Comparison of ENCODE assay signal across 21 mouse cellular contexts in the genomic region with DNA sequence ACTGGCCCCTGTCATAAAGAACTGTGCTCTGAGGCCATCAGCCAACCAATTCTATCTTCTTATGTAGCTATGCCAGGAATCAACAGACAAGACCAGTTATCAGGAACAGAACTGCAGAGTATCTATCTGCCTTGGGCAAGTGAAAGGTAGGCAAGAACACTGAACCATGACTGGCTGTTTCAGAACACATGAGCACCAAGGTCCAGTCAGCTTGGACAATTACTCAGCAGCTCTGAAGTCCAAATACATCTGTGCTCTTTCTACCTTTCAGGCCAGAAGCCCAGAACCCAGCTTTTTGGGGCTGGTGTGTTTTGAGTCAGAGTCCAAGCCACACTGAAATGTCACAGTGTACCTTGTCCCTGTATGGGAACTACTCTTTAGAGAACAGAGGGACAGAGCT. TPM values are rescaled to one million over a fixed set of nuclear protein-coding genes. Genes with fewer than 3 reads are reported as not detected.
DNase-seq lines count a peak whose midpoint lies in the region; TF ChIP-seq lines count a peak whose summit lies in the region.
"Had no signal": no experiment of that assay in that cellular context is flagged by ENCODE, and none has a peak within 500 bp of the region (broad histone marks: within the 10 kb centered on the region; RNA-seq: fewer than 3 reads in every experiment).

No protein-coding gene starts in this region.

- DNase-seq in kidney, adult 2 months: peak; percentile 67
- no peak for DNase-seq in kidney, postnatal 25 days
- DNase-seq in kidney, postnatal 36 days: peak; percentile 19 to 29
- no peak for DNase-seq in kidney, postnatal 14 days
- DNase-seq in right cerebral cortex, postnatal 10 days (ENCODE audit: low spot score in 2 of 2): no peak
- DNase-seq: adrenal gland, adult 2 months; adrenal gland, postnatal 10 days; adrenal gland, postnatal 25 days; cerebellum, adult 11-12 months; cerebellum, adult 2 months; cerebellum, adult 9-10 months; cerebellum, postnatal 10 days; cerebellum, postnatal 25 days had no signal

- no peak for TF ChIP-seq POLR2A in kidney, adult 2 months (IDR thresholded peaks at IDR 0.05; ENCODE audit: low read depth, low read length)

- H3K4me1 ChIP-seq in kidney, adult 2 months (ENCODE audit: control insufficient read depth, insufficient read depth, low read length): peaks cover 3% of the 10 kb centered on the region; the same call in 1 of the 2 replicates
- peaks cover 4% of the 10 kb centered on the region for H3K4me1 ChIP-seq in brown adipose tissue, adult 24 weeks (ENCODE audit: control insufficient read depth, insufficient read depth, insufficient read length, low read length)
- H3K4me1 ChIP-seq: embryonic facial prominence, embryonic 10.5 days; embryonic facial prominence, embryonic 12.5 days; forebrain, embryonic 13.5 days; forebrain, embryonic 15.5 days had no signal

- TF ChIP-seq CTCF in kidney, adult 2 months (conservative IDR thresholded peaks at IDR 0.05; ENCODE audit: insufficient read depth, insufficient read length, low read depth, low read length): no peak

- H3K36me3 ChIP-seq in kidney, adult 2 months (ENCODE audit: control insufficient read depth, insufficient read depth, low read length): no peaks in the 10 kb centered on the region
- H3K36me3 ChIP-seq: embryonic facial prominence, embryonic 10.5 days; embryonic facial prominence, embryonic 12.5 days; forebrain, embryonic 15.5 days had no signal

- no peak overlapping the region for H3K27ac ChIP-seq in kidney, adult 2 months (ENCODE audit: insufficient read depth, low read depth, low read length)
- peak overlapping the region; percentile 51 for H3K27ac ChIP-seq in brown adipose tissue, adult 24 weeks (replicated peaks; ENCODE audit: low read depth, low read length)
- H3K27ac ChIP-seq: embryonic facial prominence, embryonic 10.5 days; embryonic facial prominence, embryonic 12.5 days; forebrain, embryonic 13.5 days; forebrain, embryonic 15.5 days had no signal

- no peaks in the 10 kb centered on the region for H3K27me3 ChIP-seq in kidney, adult 2 months (replicated peaks; ENCODE audit: control insufficient read depth, insufficient read depth, low read length)
- H3K27me3 ChIP-seq: embryonic facial prominence, embryonic 12.5 days; forebrain, embryonic 13.5 days; forebrain, embryonic 15.5 days had no signal

- no peak overlapping the region for H3K4me3 ChIP-seq in kidney, adult 2 months (ENCODE audit: insufficient read depth, low read depth, low read length)
- H3K4me3 ChIP-seq in brown adipose tissue, adult 24 weeks (ENCODE audit: insufficient read depth, low read depth, low read length): no peak overlapping the region
- H3K4me3 ChIP-seq: embryonic facial prominence, embryonic 10.5 days; embryonic facial prominence, embryonic 12.5 days; forebrain, embryonic 13.5 days; forebrain, embryonic 15.5 days had no signal

RNA-seq across cellular contexts. Expression of gene Tectb, which starts 10.1 kb away (rescaled TPM):
- polyA plus RNA-seq in kidney, adult 2 months (2012; rRNA removed): 0.04 and 0.09 TPM in 2 replicates
- polyA plus RNA-seq in brown adipose tissue, adult 24 weeks (2012; ENCODE audit: insufficient read depth, insufficient read length, missing spikeins): not detected in 2 replicates
- polyA plus RNA-seq: adrenal gland, adult 2 months; C2C12; cortical plate, adult 2 months; embryonic facial prominence, embryonic 10.5 days; forebrain, embryonic 11.5 days had no signal

RNA-seq across cellular contexts. Expression of gene Gpam, which starts 43.4 kb away (rescaled TPM):
- polyA plus RNA-seq in kidney, adult 2 months (2012; rRNA removed): 56.6 and 60.7 TPM in 2 replicates
- polyA plus RNA-seq in brown adipose tissue, adult 24 weeks (2012; ENCODE audit: insufficient read depth, insufficient read length, missing spikeins): 110 and 122 TPM in 2 replicates

Comparison
In these comparisons a context has a peak if more than half of its experiments do, and no peak if none do; other contexts are left out.
1. DNase-seq: peak in kidney, adult 2 months (single experiment) and kidney, postnatal 36 days (2 of 2); none in kidney, postnatal 25 days (0 of 2), kidney, postnatal 14 days (single experiment) and right cerebral cortex, postnatal 10 days (0 of 2).